Comparison of ENCODE assay signal across 34 mouse cellular contexts in the genomic region with DNA sequence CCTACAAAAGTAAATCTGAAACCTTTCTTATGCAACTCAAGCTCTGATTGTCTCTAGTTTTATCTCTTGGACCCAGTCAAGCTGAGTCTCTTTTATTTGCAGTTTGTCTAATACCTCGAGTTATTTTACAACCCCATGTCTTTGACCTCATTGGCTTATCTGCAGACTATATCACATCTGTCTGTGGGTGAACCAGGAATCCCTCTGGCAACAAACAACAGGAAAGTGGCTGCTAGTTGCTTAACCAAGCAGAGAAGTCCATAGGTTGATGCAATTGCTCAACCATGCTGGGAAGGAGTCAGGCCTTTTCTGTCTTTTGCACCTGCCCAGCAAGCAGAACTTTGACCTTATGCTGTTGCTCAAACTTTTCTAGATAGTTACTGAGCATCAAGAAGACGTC. TPM values are rescaled to one million over a fixed set of nuclear protein-coding genes. Genes with fewer than 3 reads are reported as not detected.
DNase-seq lines count a peak whose midpoint lies in the region; ATAC-seq and TF ChIP-seq lines count a peak whose summit lies in the region.
"Had no signal": no experiment of that assay in that cellular context is flagged by ENCODE, and none has a peak within 500 bp of the region (broad histone marks: within the 10 kb centered on the region; RNA-seq: fewer than 3 reads in every experiment).

No protein-coding gene starts in this region.

- H3K4me3 ChIP-seq in stomach, embryonic 15.5 days (replicated peaks) = no peak overlapping the region
- H3K4me3 ChIP-seq in stomach, postnatal 0 days (ENCODE audit: low read depth, low read length) = no peak overlapping the region
- H3K4me3 ChIP-seq in liver, embryonic 11.5 days (ENCODE audit: low read depth, low read length) = no peak overlapping the region
- no peak overlapping the region for H3K4me3 ChIP-seq in liver, embryonic 16.5 days (ENCODE audit: low read depth, low read length)
- H3K4me3 ChIP-seq in neural tube, embryonic 15.5 days (replicated peaks) = no peak overlapping the region
- H3K4me3 ChIP-seq: embryonic facial prominence, embryonic 13.5 days; forebrain, embryonic 10.5 days; heart, embryonic 15.5 days; hindbrain, embryonic 12.5 days; left cerebral cortex, adult 2 months; limb, embryonic 13.5 days had no signal

- WGBS in stomach, embryonic 15.5 days = 46% methylated on average over 2 of the region's 2 CpGs
- 56% methylated on average over 2 of the region's 2 CpGs for WGBS in stomach, postnatal 0 days
- 52% methylated on average over 2 of the region's 2 CpGs for WGBS in liver, embryonic 11.5 days
- 26% methylated on average over 2 of the region's 2 CpGs for WGBS in liver, embryonic 16.5 days (ENCODE audit: insufficient replicate concordance)
- WGBS in neural tube, embryonic 15.5 days = 79% methylated on average over 2 of the region's 2 CpGs

- no peak overlapping the region for H3K4me2 ChIP-seq in stomach, embryonic 15.5 days
- H3K4me2 ChIP-seq in stomach, postnatal 0 days (replicated peaks; ENCODE audit: low read depth) = no peak overlapping the region
- no peak overlapping the region for H3K4me2 ChIP-seq in liver, embryonic 11.5 days
- H3K4me2 ChIP-seq in liver, embryonic 16.5 days (ENCODE audit: low read depth, low read length) = no peak overlapping the region
- H3K4me2 ChIP-seq in neural tube, embryonic 15.5 days = no peak overlapping the region
- H3K4me2 ChIP-seq: embryonic facial prominence, embryonic 13.5 days; heart, embryonic 15.5 days; hindbrain, embryonic 12.5 days; limb, embryonic 13.5 days; lung, embryonic 14.5 days had no signal

- no peak for TF ChIP-seq CTCF in stomach, postnatal 0 days (IDR thresholded peaks at IDR 0.05; ENCODE audit: low read depth)

- no peaks in the 10 kb centered on the region for H3K9me3 ChIP-seq in stomach, embryonic 15.5 days
- no peaks in the 10 kb centered on the region for H3K9me3 ChIP-seq in stomach, postnatal 0 days (ENCODE audit: control insufficient read depth, low read length)
- H3K9me3 ChIP-seq in liver, embryonic 11.5 days (ENCODE audit: control insufficient read depth, low read length) = no peaks in the 10 kb centered on the region
- H3K9me3 ChIP-seq in liver, embryonic 16.5 days (replicated peaks; ENCODE audit: control insufficient read depth, low read length) = no peaks in the 10 kb centered on the region
- H3K9me3 ChIP-seq in neural tube, embryonic 15.5 days (replicated peaks) = no peaks in the 10 kb centered on the region
- H3K9me3 ChIP-seq: embryonic facial prominence, embryonic 13.5 days; forebrain, embryonic 10.5 days; heart, embryonic 15.5 days; hindbrain, embryonic 12.5 days; limb, embryonic 13.5 days had no signal

- no peak for DNase-seq in stomach, postnatal 0 days (ENCODE audit: low spot score)
- DNase-seq in liver, embryonic 11.5 days (ENCODE audit: low spot score) = no peak
- DNase-seq in layer of hippocampus, postnatal 14 days (ENCODE audit: low spot score in 2 of 2) = no peak
- no peak for DNase-seq in frontal cortex, postnatal 10 days (ENCODE audit: low spot score in 2 of 2)
- DNase-seq: adrenal gland, postnatal 10 days; cerebellum, adult 11 months; cerebellum, adult 9-10 months; embryo, embryonic 11 days; forebrain, postnatal 0 days; gastrocnemius, postnatal 10 days; heart, postnatal 36 days; kidney, adult 8-10 months; lung, embryonic 14.5 days; lung, postnatal 14 days; midbrain, embryonic 14.5 days; retina, postnatal 1 day; right cerebral cortex, postnatal 14 days; thymus, adult 2 months; thymus, postnatal 4 days had no signal

- no peaks in the 10 kb centered on the region for H3K27me3 ChIP-seq in stomach, embryonic 15.5 days (replicated peaks)
- H3K27me3 ChIP-seq in stomach, postnatal 0 days (ENCODE audit: control insufficient read depth, insufficient read depth, low read length) = no peaks in the 10 kb centered on the region
- no peaks in the 10 kb centered on the region for H3K27me3 ChIP-seq in liver, embryonic 11.5 days (replicated peaks; ENCODE audit: control insufficient read depth, insufficient read depth, low read length)
- no peaks in the 10 kb centered on the region for H3K27me3 ChIP-seq in liver, embryonic 16.5 days (ENCODE audit: control insufficient read depth, insufficient read depth, low read depth, low read length)
- no peaks in the 10 kb centered on the region for H3K27me3 ChIP-seq in neural tube, embryonic 15.5 days (replicated peaks)
- H3K27me3 ChIP-seq: embryonic facial prominence, embryonic 13.5 days; heart, embryonic 15.5 days; hindbrain, embryonic 12.5 days; limb, embryonic 13.5 days had no signal

- TF ChIP-seq EP300 in stomach, postnatal 0 days (optimal IDR thresholded peaks at IDR 0.05) = no peak

- H3K27ac ChIP-seq in stomach, embryonic 15.5 days = no peak overlapping the region
- H3K27ac ChIP-seq in stomach, postnatal 0 days (replicated peaks) = no peak overlapping the region
- no peak overlapping the region for H3K27ac ChIP-seq in liver, embryonic 11.5 days (ENCODE audit: low read depth, low read length)
- no peak overlapping the region for H3K27ac ChIP-seq in liver, embryonic 16.5 days (ENCODE audit: low read length)
- no peak overlapping the region for H3K27ac ChIP-seq in neural tube, embryonic 15.5 days (replicated peaks)
- H3K27ac ChIP-seq: embryonic facial prominence, embryonic 13.5 days; forebrain, embryonic 10.5 days; heart, embryonic 15.5 days; hindbrain, embryonic 12.5 days; hindbrain, postnatal 0 days; kidney, postnatal 0 days; left cerebral cortex, adult 2 months; limb, embryonic 13.5 days had no signal

- no peak overlapping the region for H3K9ac ChIP-seq in stomach, embryonic 15.5 days
- no peak overlapping the region for H3K9ac ChIP-seq in stomach, postnatal 0 days (ENCODE audit: low read length)
- H3K9ac ChIP-seq in liver, embryonic 11.5 days (ENCODE audit: low read depth, low read length) = no peak overlapping the region
- no peak overlapping the region for H3K9ac ChIP-seq in liver, embryonic 16.5 days (ENCODE audit: low read depth, low read length)
- no peak overlapping the region for H3K9ac ChIP-seq in neural tube, embryonic 15.5 days (replicated peaks)
- H3K9ac ChIP-seq: embryonic facial prominence, embryonic 13.5 days; forebrain, postnatal 0 days; heart, embryonic 15.5 days; hindbrain, embryonic 12.5 days; limb, embryonic 13.5 days; lung, embryonic 14.5 days had no signal

- H3K36me3 ChIP-seq in stomach, embryonic 15.5 days = no peaks in the 10 kb centered on the region
- no peaks in the 10 kb centered on the region for H3K36me3 ChIP-seq in stomach, postnatal 0 days (ENCODE audit: control insufficient read depth, insufficient read depth, low read length)
- no peaks in the 10 kb centered on the region for H3K36me3 ChIP-seq in liver, embryonic 11.5 days (ENCODE audit: control insufficient read depth, insufficient read depth, low read length)
- H3K36me3 ChIP-seq in liver, embryonic 16.5 days (ENCODE audit: control insufficient read depth, insufficient read depth) = no peaks in the 10 kb centered on the region
- no peaks in the 10 kb centered on the region for H3K36me3 ChIP-seq in neural tube, embryonic 15.5 days
- H3K36me3 ChIP-seq: embryonic facial prominence, embryonic 13.5 days; forebrain, embryonic 10.5 days; heart, embryonic 15.5 days; hindbrain, embryonic 12.5 days; limb, embryonic 13.5 days had no signal

- ATAC-seq in stomach, embryonic 15.5 days (ENCODE audit: insufficient read depth, low FRiP score, low read depth) = peak; percentile 35; the same call in 1 of the 2 replicates
- ATAC-seq in stomach, postnatal 0 days (ENCODE audit: low FRiP score, low TSS enrichment) = no peak
- peak; percentile 35; the same call in 1 of the 2 replicates for ATAC-seq in liver, embryonic 11.5 days (replicated peaks; ENCODE audit: low FRiP score)
- peak; percentile 87 for ATAC-seq in liver, embryonic 16.5 days (ENCODE audit: low read depth)
- no peak for ATAC-seq in neural tube, embryonic 15.5 days (ENCODE audit: low FRiP score)
- ATAC-seq: forebrain, postnatal 0 days; hindbrain, postnatal 0 days; Patski had no signal

- H3K4me1 ChIP-seq in stomach, embryonic 15.5 days = no peaks in the 10 kb centered on the region
- no peaks in the 10 kb centered on the region for H3K4me1 ChIP-seq in stomach, postnatal 0 days (replicated peaks; ENCODE audit: control insufficient read depth, insufficient read depth)
- no peaks in the 10 kb centered on the region for H3K4me1 ChIP-seq in liver, embryonic 11.5 days (replicated peaks; ENCODE audit: control insufficient read depth, insufficient read depth, low read length)
- H3K4me1 ChIP-seq in liver, embryonic 16.5 days (ENCODE audit: control insufficient read depth, low read depth, low read length) = no peaks in the 10 kb centered on the region; the same call in 1 of the 2 replicates
- H3K4me1 ChIP-seq in neural tube, embryonic 15.5 days = no peaks in the 10 kb centered on the region
- H3K4me1 ChIP-seq: embryonic facial prominence, embryonic 13.5 days; heart, embryonic 15.5 days; hindbrain, embryonic 12.5 days had no signal

RNA-seq across cellular contexts. Expression of gene A2m, which starts 12.7 kb away (rescaled TPM):
- polyA plus RNA-seq in stomach, embryonic 15.5 days (2015; fragmentation: Nextera tagmentation; extraction: Ambion mirVana) = 1.5 and 3.0 TPM in 2 replicates
- polyA plus RNA-seq in stomach, postnatal 0 days (2015; fragmentation: Nextera tagmentation; extraction: Ambion mirVana) = 0.25 and 0.34 TPM in 2 replicates
- polyA plus RNA-seq in liver, embryonic 11.5 days (2014; fragmentation: Nextera tagmentation; extraction: Ambion mirVana) = 4.2 and 4.8 TPM in 2 replicates
- polyA plus RNA-seq in liver, embryonic 16.5 days (2015; fragmentation: Nextera tagmentation; extraction: Ambion mirVana) = 156 and 169 TPM in 2 replicates
- 1 to 10 TPM; 6.1 to 7.9 TPM for total RNA-seq in layer of hippocampus, postnatal 14 days (2021)
- polyA plus RNA-seq in neural tube, embryonic 15.5 days (2015; fragmentation: Nextera tagmentation; extraction: Ambion mirVana) = 12.8 and 14.2 TPM in 2 replicates
- total RNA-seq: granulocyte monocyte progenitor cell, adult 5-6 weeks; MEL; monocyte, adult 5-6 weeks had no signal

Comparison
In these comparisons a context has a peak if more than half of its experiments do, and no peak if none do; other contexts are left out.
1. ATAC-seq: peak in stomach, embryonic 15.5 days (single experiment), liver, embryonic 11.5 days (single experiment) and liver, embryonic 16.5 days (single experiment); none in stomach, postnatal 0 days (single experiment) and neural tube, embryonic 15.5 days (single experiment).
2. RNA of gene A2m, which starts 12.7 kb away (polyA plus RNA-seq): 156 to 169 TPM in liver, embryonic 16.5 days; 12.8 to 14.2 TPM in neural tube, embryonic 15.5 days, 4.2 to 4.8 TPM in liver, embryonic 11.5 days, 1.5 to 3.0 TPM in stomach, embryonic 15.5 days and 0.25 to 0.34 TPM in stomach, postnatal 0 days; every median in the first group is over 10 times any median in the second.